Mouse (Mus musculus): ENCODE measurements around the gene Lep.

GRCm38 (mm10) chr6:29013216-29013615 lies 46.8 kb upstream of the Lep start:
- TF ChIP-seq CTCF (IDR thresholded peaks at IDR 0.05; ENCODE audit: extremely low read depth, insufficient read length, insufficient replicate concordance, low read depth, low read length) (no peak), POLR2A (IDR thresholded peaks at IDR 0.05; ENCODE audit: low read depth, low read length) (no peak)

Measured in small intestine, adult 2 months (tissue).